Mouse (Mus musculus) myocyte (in vitro differentiated cells): ENCODE results near the gene Zmynd15.

Experiments
- MAX ChIP-seq: IDR thresholded peaks from one replicate; pipeline ENCODE4 v1.6.1; 2011; ENCODE audit warnings: low read depth, mild to moderate bottlenecking, control low read depth
- POLR2A ChIP-seq: IDR thresholded peaks from one replicate; pipeline ENCODE4 v1.6.1; 2011; ENCODE audit warnings: low read depth, mild to moderate bottlenecking, control low read depth, moderate library complexity; ENCODE audit not compliant: insufficient read length
- SRF ChIP-seq: IDR thresholded peaks from one replicate; pipeline ENCODE4 v1.6.1; 2011; ENCODE audit warnings: low read depth; ENCODE audit not compliant: control insufficient read depth, insufficient read length

- no peak for TF ChIP-seq MAX
- TF ChIP-seq POLR2A: no peak
- no peak for TF ChIP-seq SRF
Measured at GRCm38 (mm10) chr11:70438728-70439374, 20.4 kb upstream of the Zmynd15 start.
